Mouse (Mus musculus) fat pad, adult 2 months (tissue): Measurements from ENCODE around the gene Gnl2.

Source experiments
- DNase-seq: peaks from one replicate; pipeline ENCODE4 v3.0.0-alpha.2; 2011; ENCODE audit warnings: low read depth, low spot score; ENCODE audit errors: extremely low read depth

Gnl2 gene

GRCm38 (mm10) chr4:125015806-125016635 lies at the start of gene Gnl2:
Gene Gnl2 (plus strand): TSS chr4:125016585.
- no peak for DNase-seq

GRCm38 (mm10) chr4:124968711-124969110 lies 47.7 kb upstream of the Gnl2 start:
- no peak for DNase-seq

- no peak for DNase-seq
These were observed 47.1 kb upstream of the Gnl2 start for GRCm38 (mm10) chr4:124969219-124969848.

- DNase-seq = no peak
These were observed 46.2 kb upstream of the Gnl2 start for GRCm38 (mm10) chr4:124970194-124970593.

GRCm38 (mm10) chr4:124970677-124971076 lies 45.7 kb upstream of the Gnl2 start:
- DNase-seq = no peak

GRCm38 (mm10) chr4:124971094-124971493 lies 45.3 kb upstream of the Gnl2 start:
- DNase-seq = no peak

GRCm38 (mm10) chr4:124972316-124972715 lies 44.1 kb upstream of the Gnl2 start:
- DNase-seq = no peak

- no peak for DNase-seq
These were observed 43.1 kb upstream of the Gnl2 start for GRCm38 (mm10) chr4:124973296-124973695.

GRCm38 (mm10) chr4:124978201-124978600 lies 38.2 kb upstream of the Gnl2 start:
- DNase-seq = no peak

- no peak for DNase-seq
These were observed 32.4 kb upstream of the Gnl2 start for GRCm38 (mm10) chr4:124983893-124984526.

- DNase-seq = no peak
These were observed 31.3 kb upstream of the Gnl2 start for GRCm38 (mm10) chr4:124984871-124985670.

- DNase-seq = no peak
These were observed 30.4 kb upstream of the Gnl2 start, which contains the start of gene Rspo1 for GRCm38 (mm10) chr4:124985671-124986602. Gene Rspo1 (plus strand): TSS chr4:124986430.

- no peak for DNase-seq
These were observed 29.4 kb upstream of the Gnl2 start for GRCm38 (mm10) chr4:124986739-124987710.

- DNase-seq = no peak
These were observed 28.7 kb upstream of the Gnl2 start for GRCm38 (mm10) chr4:124987711-124988097.

- DNase-seq = no peak
These were observed 28.0 kb upstream of the Gnl2 start for GRCm38 (mm10) chr4:124988382-124988781.

GRCm38 (mm10) chr4:124989787-124990253 lies 26.6 kb upstream of the Gnl2 start:
- no peak for DNase-seq

- DNase-seq = no peak
These were observed 26.1 kb upstream of the Gnl2 start for GRCm38 (mm10) chr4:124990325-124990724.

GRCm38 (mm10) chr4:124997479-124998147 lies 18.8 kb upstream of the Gnl2 start:
- DNase-seq = no peak
